Mouse (Mus musculus) left cerebral cortex, adult 18-20 months (tissue): ENCODE measurements around the gene Podnl1. TPM values are rescaled to one million over a fixed set of nuclear protein-coding genes. Genes with fewer than 3 reads are reported as not detected.

Source experiments
- DNase-seq, 2 experiments: peaks; one replicate each; pipeline ENCODE4 v3.0.0; 2021 to 2022; ENCODE audit warnings: low spot score in 2 of 2, mixed read lengths in 1 of 2
- long read RNA-seq, 2 experiments: library from polyadenylated mRNA; stranded (forward); transcript quantifications; one replicate each; pipeline ENCODE4 v2.0.0; 2021
- total RNA-seq, 2 experiments: library from RNA; stranded (reverse); gene quantifications; 2 replicates each; pipeline ENCODE4 v1.2.3; 2021

Gene Podnl1
- total RNA-seq = not detected
- long read RNA-seq, experiment 1 = 0 reads
- long read RNA-seq, experiment 2 = 0 reads

DNA sequence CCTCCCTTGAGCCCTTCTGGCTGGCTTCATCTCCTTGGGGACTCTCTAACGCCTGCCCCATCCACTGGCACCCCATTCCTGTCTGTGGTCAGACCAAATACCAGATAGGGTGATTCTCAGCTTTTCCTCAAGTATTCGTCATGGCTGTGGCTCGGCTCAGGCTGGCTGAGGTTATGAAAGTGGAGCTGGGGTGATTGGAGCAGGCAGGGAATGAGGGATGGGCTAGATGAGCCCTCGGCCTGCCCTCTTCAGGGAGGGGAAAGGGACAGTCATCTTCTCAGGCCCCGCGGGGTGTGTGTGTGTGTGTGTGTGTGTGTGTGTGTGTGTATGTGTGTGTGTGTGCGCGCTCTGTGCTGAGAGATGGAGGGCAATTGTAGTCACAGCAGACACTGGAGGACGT lies at the start of gene Podnl1:
TSS of gene Podnl1 (plus strand) at position 334 of the 400 bp plus-strand sequence.
- DNase-seq = no peak

DNA sequence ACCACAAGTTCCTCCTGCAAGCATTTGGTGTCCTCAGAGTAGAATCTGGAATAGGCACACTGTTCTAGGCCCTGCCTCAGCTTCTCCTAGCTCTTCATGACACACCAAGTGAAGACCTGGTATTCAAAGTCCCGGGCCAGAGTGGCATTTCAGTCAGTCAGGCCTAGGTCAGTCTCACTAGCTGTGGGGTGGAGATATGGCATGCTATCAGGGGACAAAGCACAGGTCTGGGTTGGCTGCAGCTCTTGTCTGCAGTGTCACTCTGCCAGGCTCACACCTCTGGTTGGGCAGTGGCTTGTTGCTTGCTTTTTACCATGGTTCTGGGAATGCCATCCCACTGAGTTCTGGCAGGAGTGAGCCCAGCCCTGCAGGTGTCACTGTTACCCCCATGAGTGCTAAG lies 49.4 kb upstream of the Podnl1 start:
- no peak for DNase-seq

DNA sequence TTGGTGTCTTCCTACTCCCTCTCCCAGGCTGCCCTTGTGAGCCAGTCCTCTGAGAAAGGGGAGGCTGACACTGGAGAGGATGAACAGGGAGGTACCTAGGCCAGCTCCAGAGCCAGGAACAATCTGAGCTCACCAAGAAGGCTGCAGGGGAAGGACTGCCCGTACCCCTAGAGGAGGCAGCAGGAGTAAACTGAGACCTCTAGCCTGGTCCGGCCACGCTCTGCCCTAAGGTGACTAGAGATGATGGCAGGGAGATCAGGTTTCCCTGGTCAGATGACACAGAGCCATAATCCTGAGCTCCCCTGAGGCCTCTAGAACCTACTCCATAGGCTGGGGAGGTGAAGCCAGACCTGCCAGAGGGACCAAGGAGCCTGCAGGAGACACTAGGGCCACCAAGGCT lies 48.9 kb upstream of the Podnl1 start:
- DNase-seq = no peak

DNA sequence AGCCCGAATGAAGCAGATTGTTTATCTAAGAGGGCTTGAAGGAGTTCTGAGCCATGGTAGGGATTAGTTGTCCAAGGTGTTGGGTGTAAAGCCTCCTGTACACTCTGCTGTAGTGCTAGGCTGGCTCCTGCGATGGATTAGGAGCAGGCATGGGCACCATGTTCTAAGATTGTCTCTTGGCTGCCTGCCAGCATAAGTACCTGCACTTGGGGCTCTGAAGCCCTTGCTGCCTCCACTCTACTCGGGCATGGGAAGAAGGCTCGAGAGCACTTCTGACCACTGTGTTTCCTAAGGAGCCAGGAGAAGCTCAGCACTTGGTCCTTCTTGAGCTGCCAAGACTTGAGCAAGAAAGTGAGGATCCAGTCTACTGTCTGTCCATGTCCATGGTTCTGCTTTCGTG lies 46.6 kb upstream of the Podnl1 start:
- DNase-seq = no peak

DNA sequence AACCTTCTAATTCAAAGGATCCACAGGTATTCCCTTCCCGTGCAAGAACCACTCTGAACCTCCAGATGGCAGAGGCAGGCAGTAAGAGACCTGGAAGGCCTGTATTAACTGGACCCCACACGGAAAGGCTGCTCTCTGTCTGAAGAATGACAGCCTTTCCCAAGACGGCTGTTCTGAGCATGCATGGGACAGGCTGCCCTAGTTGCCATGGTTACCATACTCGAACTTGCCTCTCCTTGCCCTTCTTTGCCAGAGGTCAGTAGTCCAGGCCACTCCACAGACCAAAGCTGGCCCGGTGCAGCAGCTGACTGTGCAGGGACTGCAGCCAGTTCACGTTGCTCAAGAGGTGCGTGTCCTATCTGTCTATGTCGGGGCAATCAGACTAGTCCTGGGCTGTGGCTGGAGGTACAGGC lies 42.0 kb upstream of the Podnl1 start:
- DNase-seq = no peak

DNA sequence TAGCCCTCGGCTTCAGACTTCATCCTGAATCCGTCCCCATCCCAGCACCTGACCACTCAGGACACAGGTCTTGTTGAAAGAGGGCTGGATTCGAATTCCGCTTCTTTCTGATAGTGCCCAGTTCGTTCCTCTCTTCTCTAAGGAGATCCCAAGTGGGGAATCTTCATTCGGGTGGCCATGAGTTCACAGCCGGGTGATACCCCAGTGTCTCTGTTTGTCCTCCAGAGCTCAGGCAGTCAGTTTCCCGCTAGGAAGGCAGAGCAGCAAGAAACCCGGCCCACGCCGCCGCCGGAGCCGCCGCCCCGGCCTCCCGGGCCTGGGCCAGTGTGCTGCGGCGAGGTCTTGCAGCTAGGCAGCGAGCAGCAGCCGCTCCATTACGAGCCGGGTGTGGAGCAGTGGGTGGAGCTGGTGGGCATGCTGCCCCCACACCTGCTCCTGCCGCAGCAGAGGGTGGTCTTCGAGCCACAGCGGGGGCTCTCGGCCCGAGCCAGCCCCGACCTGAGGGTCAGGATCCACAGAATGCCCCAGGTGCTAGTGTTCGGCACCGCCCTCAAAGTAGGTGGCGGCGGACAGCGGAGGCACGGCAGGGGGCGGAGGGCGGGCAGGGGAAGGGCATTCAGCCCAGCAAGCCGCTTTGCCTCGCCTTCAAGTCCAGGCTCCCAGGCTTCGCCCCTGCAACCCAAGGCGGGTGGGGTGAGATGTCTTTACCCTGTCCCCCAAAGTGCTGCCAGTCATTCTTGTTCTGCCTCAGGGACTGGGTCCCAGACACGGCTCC lies 41.3 kb upstream of the Podnl1 start:
- no peak for DNase-seq

DNA sequence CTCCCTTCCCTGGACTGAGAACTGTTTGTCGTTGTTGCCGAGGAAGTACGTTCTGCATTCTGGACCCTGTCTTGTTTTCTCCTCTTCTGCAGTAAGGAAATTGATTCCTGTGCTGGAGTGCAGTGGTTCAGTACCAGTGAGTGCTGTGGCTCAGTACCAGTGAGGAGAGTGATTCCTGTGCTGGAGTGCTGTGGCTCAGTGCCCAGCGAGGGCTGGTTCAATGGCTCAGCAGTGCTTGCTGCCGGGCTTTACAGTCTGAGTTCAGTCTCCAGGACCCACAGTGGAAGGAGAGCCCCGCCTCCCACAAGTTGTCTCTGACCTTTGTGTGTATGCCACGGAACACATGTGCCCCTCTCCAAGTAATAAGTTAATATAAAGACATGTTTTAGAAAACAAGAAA lies 38.6 kb upstream of the Podnl1 start:
- DNase-seq = no peak

DNA sequence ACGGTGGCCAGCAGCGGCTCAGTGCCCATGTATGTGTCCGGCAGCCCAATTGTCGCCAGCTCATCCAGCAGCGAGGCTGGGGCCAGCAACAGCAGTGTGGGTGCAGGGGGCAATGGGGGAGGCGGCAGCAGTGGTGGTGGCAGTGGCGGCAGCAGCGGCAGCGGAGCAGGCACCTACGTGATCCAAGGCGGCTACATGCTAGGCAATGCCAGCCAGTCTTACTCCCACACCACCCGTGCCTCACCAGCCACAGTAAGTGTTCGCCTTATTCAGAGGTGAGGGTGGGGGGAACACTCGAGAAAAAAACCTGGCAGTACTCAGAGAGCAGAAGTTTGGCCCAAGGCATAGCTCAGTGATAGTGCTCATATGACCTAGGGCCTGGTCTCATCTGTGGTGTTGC lies 38.0 kb upstream of the Podnl1 start:
- peak in 1 of 2 experiments; percentile 49 for DNase-seq

DNA sequence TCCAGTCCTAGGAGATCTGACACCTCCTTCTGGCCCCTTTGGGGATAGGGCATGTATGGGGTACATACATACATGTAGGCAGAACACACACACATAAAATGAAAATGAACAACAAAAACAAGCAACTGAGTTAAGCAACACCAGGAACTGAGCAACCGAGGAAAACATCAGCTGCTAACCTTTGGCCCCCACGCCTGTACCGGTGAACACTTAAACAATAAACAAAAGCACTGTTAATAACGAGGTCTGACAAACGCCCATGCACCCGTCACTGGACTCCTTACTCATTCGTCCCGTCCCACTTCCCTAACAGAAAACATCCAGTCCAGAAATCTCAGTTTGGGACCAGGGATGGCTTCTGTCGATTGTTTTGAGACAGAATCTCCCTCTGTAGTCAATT lies 36.5 kb upstream of the Podnl1 start:
- no peak for DNase-seq

DNA sequence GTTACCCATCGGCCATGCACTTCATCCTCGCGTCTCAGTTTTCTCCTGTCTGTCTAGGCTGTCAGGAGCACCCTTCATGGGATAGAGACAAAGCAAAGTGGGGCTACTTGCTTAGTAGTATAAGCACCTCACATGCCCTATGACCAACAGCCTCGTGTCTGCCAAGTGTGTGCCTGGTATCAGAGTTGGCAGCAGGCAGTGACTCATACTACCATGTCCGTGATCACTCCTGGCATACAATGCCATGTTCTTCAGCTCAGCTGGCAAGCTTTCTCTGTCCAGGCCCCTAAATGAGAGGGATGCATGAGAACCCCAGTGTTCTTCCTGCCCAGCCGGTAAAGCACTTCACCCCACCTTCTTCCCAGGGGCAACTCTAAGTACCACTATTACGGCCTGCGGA lies 35.2 kb upstream of the Podnl1 start:
- no peak for DNase-seq

DNA sequence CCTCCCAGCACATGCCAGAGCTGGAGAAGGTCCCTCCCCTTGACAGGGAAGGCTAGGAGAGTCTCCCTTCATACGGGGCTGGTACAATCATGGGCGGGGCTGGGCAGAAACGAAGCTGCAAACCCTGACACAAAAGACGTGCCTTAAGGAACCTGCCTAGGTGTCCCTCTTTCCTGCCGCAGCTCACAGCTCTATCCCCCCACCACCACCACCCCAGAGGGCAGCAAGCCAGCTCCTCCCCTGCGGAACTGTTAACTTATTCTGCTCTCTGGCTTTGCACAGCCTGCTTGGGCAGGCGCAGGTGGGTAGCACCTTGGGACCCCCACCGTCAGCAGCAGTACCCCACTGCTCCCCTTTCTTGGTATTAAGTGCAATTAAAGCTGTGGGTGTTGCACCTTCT lies 29.7 kb upstream of the Podnl1 start:
- DNase-seq = no peak

DNA sequence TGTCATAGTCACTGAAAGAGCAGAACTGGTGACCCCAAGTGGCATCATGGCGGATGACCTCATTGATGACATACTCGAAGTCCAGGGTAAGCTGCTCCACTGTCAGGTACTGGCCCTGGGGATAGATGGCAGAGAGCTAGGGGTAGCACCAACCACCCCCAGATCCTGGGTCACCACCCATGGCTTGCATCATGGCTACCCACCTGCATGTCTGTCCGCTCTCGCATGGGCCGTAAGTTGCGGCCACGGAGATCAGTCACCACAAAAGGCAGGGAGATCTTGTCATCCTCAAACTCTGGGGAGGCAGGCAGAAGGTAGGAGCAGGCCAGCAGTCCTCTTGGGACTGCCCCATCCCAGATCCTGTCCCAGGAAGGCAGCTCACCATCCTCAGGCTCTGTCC lies 27.4 kb upstream of the Podnl1 start:
- no peak for DNase-seq

DNA sequence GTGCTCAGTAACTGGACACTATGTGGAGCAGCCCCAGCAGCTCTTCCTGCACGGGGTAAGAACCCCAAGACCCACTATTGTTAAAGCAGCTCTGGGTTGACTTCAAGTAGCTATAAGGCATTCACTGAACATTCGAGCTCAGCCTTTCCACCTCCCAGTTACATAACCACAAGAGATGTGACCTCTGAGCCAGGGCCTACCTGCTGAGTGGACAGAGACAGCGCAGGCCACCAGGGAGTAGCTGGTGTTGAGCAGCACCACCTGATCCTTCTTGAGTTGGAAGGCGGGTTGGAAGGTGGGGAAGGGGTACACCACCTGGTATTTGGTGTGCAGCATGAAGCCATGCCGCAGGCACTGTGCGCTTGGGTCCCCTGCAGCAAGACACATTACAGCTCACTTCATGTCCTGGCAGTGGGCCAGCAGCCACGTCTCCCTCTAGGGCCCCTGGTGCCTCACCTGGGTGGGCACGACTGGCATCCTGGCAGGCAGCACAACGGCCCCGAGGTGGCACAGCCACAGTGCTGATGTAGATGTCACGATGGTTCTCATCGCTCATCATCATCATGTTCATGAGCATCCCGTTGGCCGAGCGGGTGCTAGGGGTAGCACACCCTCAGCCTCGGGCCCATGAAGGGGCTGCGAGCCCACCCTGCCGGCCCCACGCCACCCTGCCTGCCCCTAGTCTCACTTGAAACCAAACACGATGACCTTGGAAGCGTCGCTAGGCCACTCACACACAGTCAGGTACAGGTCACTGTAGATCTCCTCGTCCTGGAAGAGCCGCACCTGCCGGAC lies 24.1 kb upstream of the Podnl1 start:
- DNase-seq = no peak

DNA sequence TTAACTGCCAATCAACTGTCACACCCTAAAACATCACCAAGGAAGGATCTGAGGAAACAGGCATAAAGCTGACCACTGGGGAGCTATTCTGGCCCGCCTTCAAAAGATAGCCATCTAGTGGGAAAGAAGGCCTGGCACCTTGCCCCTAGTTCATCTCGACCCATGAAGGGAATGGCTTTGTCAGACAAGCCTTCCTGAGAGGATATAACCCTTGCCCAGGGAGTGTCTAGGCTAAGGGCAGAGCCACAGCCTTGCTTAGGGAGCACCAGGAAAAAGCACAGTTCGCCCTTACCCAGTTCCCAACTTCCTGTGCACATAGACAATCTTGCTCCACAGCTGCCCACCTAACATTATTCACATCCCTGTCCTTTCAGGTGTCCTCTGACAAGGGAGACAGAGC lies 22.2 kb upstream of the Podnl1 start:
- DNase-seq = no peak

DNA sequence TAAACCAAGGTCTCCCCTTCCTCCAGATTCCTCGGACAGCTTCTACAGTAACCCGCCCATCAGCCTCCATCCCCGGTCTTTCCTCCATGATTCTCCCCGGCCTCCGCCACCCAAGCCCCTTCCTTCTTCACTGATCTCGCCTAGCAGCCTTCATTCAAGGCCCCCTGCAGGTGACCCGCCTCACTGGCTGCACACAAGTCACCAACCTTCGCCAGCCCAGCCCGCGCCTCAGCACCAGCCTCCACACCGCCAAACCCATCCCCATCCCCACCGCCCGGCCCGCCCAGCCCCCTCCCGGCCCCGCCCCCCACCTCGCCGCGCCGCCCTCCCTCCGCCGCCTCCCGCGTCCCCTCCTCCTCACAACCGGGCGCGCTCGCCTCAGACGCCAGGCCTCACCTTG lies 21.6 kb upstream of the Podnl1 start:
- peak in 1 of 2 experiments; percentile 44 for DNase-seq

DNA sequence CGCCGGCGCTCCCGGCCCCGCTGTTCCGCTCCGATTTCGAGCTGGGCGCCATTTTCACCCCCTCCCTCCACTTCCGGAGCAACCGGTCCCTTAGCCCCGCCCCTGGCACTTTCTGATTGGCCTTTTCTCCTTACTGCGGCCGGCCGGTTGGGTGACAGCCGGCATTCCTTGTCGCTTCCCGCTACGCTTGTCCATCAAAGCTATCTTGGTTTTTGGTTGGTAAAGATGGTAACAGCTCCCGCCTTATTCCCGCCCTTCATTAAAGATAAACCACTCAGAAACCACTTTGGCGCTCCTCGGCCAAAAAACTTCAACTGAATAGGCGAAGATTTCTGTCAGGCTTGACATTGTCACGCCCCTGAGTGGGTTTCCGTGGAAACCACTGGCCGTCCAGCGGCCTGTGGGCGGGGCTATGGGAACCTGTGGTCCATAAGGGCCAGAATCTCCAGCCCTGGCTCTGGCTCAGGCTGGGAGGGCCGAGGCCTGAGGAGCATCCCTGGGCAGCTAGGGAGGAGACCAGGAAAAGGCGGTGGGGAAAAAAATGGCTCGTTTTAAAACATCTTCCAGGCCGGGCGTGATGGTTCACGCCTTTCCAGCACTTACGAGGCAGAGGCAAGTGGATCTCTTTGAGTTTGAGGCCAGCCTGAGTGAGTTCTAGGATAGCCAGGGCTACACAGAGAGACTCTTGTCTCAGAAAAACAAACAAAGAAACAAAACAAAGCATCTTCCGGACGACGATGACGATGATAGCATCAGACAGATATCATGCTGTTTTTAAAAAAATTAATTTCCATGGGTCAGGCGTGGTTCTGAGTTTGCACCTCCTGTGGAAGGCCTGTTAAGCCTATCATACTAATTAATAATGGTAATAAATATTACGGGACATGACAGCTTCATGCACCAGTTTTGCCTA lies 20.8 kb upstream of the Podnl1 start, which contains the start of gene Dcaf15:
TSS of gene Dcaf15 (minus strand) at position 72 of the 913 bp plus-strand sequence.
- DNase-seq = peak; percentile 98

DNA sequence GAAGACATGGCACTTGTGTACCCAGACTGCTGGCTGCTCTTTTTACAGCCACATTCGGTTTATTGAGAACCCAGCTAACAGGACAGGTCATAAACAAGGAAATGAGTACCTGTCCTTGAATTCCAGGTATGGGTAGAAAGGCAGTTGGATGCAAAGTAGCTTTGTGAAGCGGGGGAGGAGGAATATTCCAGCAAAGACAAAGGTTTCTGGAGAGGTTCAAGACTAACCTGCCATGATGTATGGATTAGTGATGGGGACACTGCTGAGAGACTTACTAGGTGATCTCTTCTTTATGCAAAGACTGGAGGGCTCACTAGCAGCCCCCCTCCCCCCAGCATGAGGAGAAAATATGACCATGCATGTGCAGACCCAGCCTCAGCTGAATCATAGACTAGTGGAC lies 20.1 kb upstream of the Podnl1 start:
- no peak for DNase-seq

DNA sequence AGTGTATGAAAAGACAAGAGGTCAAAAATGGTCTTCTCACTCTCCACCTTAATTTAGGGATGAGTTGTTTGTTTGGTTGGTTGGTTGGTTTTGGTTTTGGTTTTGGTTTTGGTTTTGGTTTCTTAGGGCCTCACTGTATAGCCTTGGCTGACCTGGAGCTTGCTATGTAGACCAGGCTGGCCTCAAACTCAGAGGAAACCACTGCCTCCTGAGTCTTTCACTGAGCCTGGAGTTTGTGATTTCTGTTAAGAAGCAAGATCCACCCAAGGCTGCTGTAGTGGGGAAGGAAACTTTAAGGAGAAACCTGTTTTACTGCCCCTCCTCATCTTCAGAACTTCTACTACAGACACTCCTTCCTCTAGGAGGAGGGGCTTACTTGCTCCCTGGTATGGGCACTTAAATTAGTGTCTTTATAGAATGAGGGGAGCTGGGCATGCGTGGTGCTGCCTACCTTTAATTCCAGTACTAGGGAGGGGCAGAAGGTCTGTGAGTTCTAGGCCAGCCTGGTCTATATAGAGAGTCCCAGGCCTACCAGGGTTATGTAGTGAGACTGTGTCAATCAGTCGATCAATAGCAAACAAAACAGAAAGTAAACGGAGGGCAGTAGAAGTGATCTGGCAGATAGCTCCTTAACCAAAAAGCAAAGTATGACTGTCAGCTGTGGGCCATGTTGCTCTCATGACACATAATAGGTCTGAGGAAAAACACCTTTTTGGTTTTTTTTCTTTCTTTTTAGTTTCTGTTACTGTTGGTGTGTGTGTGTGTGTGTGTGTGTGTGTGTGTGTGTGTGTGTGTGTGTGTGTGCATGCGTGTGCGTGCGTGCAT lies 19.4 kb upstream of the Podnl1 start:
- no peak for DNase-seq

DNA sequence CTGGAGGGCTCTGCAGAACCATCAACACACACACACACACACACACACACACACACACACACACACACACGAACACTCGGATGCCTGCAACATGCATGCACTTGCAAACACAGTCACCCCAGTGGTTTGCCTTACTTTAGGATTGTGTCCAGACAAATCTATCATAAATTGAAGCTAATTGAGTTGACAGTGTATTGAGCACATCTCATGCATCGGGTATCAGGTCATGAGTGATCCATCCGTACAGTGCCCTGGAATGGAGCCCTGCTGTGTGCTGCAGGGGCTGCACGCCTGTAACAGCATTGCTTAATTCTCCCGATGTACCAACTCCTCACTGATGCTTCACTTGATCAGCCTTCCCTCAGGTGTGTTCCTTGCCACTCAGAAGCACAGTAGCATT lies 10.1 kb upstream of the Podnl1 start:
- DNase-seq = no peak

DNA sequence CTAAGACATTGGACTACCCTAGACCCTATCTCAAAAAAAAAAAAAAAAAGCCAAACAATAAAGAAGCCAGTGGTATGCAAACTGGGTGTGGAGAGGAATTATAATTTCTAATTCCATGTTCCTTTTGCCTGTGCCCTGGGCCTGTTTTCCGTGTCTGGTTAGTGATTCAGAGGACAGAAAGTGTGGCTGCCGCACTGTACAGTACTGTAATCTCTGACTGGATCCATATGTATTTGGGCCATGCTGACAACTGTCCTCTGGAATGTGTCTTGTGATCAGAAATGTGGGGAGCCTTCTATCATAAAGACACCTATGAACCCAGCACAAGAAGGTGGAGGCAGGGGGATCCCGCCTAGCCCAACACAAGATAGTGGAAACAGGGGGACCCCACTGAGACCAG lies 3.6 kb upstream of the Podnl1 start:
- no peak for DNase-seq

DNA sequence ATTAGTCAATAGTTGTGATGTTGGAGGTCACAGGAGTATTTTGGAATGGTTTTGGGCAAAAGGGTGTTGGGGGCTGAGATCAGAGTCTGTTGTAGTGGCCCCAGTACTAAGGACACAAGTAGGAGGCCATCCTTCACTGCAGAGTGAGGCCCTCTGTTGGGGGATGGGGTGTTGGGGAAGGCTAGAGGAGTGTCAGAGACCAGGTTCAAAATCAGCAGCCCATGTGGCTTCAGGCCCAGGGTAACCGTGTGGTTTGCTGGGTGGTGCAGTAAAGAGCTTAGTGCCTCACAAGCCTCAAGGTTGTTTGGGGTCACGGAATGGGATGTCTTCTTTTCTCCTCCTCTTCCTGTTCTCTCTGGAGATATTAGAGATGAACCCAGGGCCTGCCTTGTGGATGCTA lies 953 bp downstream of the Podnl1 start:
- DNase-seq = no peak
